Mouse (Mus musculus) left cerebral cortex, postnatal 4 days (tissue): ENCODE measurements around the gene Gzmn. TPM values are rescaled to one million over a fixed set of nuclear protein-coding genes. Genes with fewer than 3 reads are reported as not detected.

Experiments
- total RNA-seq, 2 experiments: library from RNA; stranded (reverse); gene quantifications; 2 replicates each; pipeline ENCODE4 v1.2.3; 2021

Gene Gzmn
- total RNA-seq, 2 experiments from 2014 or later: not detected

Other genes with a start within 250 kb of the Gzmn start
- gene Cma1, start 229.9 kb downstream of the Gzmn start, total RNA-seq: 10 to 100 TPM in 1 of 2 experiments, 1 to 10 TPM in 1; 9.8 to 12.4 TPM
- gene Cma2, start 223.6 kb downstream of the Gzmn start, total RNA-seq: not detected
- not detected for gene Mcpt1, start 156.6 kb downstream of the Gzmn start, total RNA-seq
- gene Mcpt9, start 144.1 kb downstream of the Gzmn start, total RNA-seq: not detected
- not detected for gene Mcpt2, start 132.6 kb downstream of the Gzmn start, total RNA-seq
- 1 to 10 TPM; 3.1 to 4.8 TPM for gene Mcpt4, start 112.3 kb downstream of the Gzmn start, total RNA-seq
- gene Mcpt8, start 89.3 kb downstream of the Gzmn start, total RNA-seq: not detected
- under 1 TPM in 1 of 2 experiments, not detected in 1; 0.40 TPM for gene Ctsg, start 72.0 kb downstream of the Gzmn start, total RNA-seq
- gene Gzme, start 54.0 kb downstream of the Gzmn start, total RNA-seq: not detected
- not detected for gene Gzmd, start 42.0 kb downstream of the Gzmn start, total RNA-seq
- gene Gzmg, start 15.0 kb downstream of the Gzmn start, total RNA-seq: not detected
- gene Gzmf, start 36.8 kb upstream of the Gzmn start, total RNA-seq: not detected
- gene Gzmc, start 60.1 kb upstream of the Gzmn start, total RNA-seq: not detected
- gene Gzmb, start 87.7 kb upstream of the Gzmn start, total RNA-seq: not detected
- gene Atp12a, start 190.5 kb upstream of the Gzmn start, total RNA-seq: under 1 TPM; 0.28 to 0.30 TPM
- gene Rnf17, start 228.0 kb upstream of the Gzmn start, total RNA-seq: 1 to 10 TPM; 1.0 to 1.5 TPM